Mouse (Mus musculus): ENCODE measurements around the gene Vat1. TPM values are rescaled to one million over a fixed set of nuclear protein-coding genes. Genes with fewer than 3 reads are reported as not detected.

The Vat1 gene
- polyA plus RNA-seq, 1 experiment from 2014 or later, result 202 TPM

DNA sequence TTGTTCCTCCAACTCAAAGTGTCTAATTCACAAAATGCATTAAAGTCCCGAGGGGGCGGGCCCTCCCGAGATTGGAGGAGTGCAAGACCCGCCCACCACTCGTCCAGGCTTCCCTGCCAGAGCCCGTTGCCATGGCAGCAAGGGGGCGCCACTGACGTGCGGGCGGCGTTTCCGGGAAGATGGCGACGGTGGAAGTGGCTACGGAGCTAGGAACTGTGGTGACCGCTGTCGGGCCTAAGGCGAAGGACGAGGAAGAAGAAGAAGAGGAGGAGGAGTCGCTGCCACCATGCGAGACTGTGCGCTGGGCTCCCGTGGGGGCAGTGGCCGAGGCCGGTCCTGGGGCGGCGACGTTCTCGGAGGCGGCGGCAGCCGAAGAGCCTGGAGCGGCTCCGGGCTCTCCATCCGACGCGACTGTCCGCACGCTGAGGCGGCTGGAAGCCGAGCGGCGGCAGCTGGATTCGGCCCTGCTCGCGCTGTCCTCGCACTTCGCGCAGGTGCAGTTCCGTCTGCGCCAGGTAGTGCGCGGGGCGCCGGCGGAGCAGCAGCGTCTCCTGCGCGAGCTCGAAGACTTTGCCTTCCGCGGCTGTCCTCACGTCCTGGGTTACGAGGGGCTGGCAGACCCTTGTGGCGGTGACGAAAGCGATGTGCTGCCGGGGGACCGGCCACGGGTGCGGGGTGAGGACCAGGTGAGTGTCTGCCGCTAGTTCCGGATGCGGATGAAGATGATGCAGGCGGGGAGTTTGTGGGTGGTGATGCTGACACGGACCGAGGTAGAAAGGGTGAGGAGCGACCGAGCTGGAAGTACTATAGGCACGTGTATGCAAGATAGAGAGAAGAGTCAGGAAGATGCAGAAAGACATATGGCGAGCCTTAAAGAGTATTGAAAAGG lies 40.9 kb downstream of the Vat1 start, which contains the start of the genes Rundc1 and Ptges3l:
Gene Rundc1, plus strand, starts transcription at position 161 of the 889 bp plus-strand sequence.
Gene Ptges3l, minus strand, starts transcription at position 409 of the 889 bp plus-strand sequence.
- in situ Hi-C loops (cut with MboI; ENCODE audit: low pct_unique_long_range_greater_than_20kb), result no loop called here
- DNase-seq (ENCODE audit: low read depth, low spot score) (peak; percentile 65), ATAC-seq (peak; percentile 86)
- ChIA-PET CTCF (interaction anchor here (1.0 kb wide), 1 partner anchor 17 kb away, joined by 3 read pairs; the partner anchor contains the start of gene Rpl27), POLR2A (interaction anchor here (1.0 to 1.5 kb wide), 2 partner anchors 9 to 19 kb away, joined by 3 to 6 read pairs; no protein-coding TSS in a partner anchor)
- H3K27me3 ChIP-seq, result no peaks in the 10 kb centered on the region
- no peak for TF ChIP-seq CTCF (IDR thresholded peaks at IDR 0.05)

DNA sequence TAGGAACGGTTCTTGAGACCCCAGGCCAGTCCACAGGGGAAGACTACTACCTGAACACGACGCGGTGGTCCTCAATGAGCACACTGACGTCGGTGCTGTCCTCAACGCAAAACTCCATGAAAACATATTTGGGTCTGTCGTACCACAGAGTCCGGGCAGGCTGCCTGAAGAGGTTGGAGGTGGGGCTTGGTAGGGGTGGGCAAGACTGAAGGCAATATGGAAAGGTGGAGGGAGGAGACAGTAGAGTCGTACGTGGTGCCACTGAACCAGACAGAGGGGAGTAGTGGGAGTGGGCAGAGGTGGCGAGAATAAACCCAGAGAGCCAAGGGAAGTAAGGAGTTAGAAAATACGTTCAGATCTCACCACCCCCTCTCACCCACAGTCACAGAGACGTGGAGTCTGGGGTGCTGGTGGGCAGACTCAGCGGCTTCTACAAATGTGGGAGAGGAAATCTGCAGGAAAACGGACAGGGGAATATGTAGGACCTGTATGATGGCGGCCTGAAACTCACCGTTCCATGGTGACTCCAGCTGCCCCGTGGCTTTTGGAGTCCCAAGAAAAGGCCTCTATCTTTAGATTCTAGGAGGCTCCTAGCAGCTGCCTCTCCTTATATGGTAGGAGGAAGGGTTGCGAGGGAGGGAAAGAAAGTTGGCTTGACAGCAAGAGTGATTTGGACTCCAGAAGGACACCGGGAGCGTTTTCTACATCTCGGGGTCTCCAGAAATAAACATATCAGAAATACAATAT lies 41.8 kb downstream of the Vat1 start, which contains the start of gene Gm27029:
Gene Gm27029, minus strand, starts transcription at position 692 of the 747 bp plus-strand sequence.
- in situ Hi-C loops (cut with MboI; ENCODE audit: low pct_unique_long_range_greater_than_20kb), result no loop called here
- ATAC-seq, result peak; percentile 66
- ChIA-PET POLR2A (interaction anchor here (1.0 to 1.5 kb wide), 2 partner anchors 10 to 20 kb away, joined by 3 to 6 read pairs; no protein-coding TSS in a partner anchor), CTCF (interaction anchor here (1.0 kb wide), 1 partner anchor 18 kb away, joined by 3 read pairs; the partner anchor contains the start of gene Rpl27)
- H3K27me3 ChIP-seq, result no peaks in the 10 kb centered on the region
- TF ChIP-seq CTCF (IDR thresholded peaks at IDR 0.05), result no peak
- no peak for DNase-seq (ENCODE audit: low read depth, low spot score)

- no peaks in the 10 kb centered on the region for H3K27me3 ChIP-seq
- ATAC-seq (no peak), DNase-seq (ENCODE audit: low read depth, low spot score) (no peak)
- no peak for TF ChIP-seq CTCF (IDR thresholded peaks at IDR 0.05)
- ChIA-PET POLR2A (interaction anchor here (1.0 kb wide), 1 partner anchor 8 kb away, joined by 3 read pairs; no protein-coding TSS in a partner anchor), CTCF (interaction anchor here (0.7 to 2.7 kb wide), 3 partner anchors 13 to 22 kb away, joined by 3 to 11 read pairs (median 3); partner anchors contain the start of gene Rpl27)
- in situ Hi-C loops (cut with MboI; ENCODE audit: low pct_unique_long_range_greater_than_20kb), result no loop called here
Observed at GRCm38 (mm10) chr11:101420148-101420547, 45.9 kb downstream of the Vat1 start.

DNA sequence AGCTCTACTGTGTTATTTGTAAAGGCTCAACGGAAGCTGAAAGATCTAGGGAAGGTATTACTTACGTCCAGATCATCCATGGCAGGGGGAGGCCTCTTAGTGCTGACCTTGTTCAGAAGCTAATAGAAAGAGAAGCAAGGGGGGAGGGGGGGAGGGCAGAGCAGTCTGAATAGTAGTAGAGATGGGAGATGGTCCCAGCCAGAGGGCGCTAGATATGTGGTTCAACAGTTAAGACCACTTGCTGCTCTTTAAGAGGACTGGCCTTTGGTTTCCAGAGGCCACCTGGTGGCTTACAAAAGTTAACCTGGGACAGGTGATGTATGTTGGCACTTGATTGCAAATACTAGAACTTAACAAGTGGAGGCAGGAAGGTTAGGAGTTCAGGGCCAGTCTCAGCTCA lies 46.4 kb downstream of the Vat1 start:
- DNase-seq (ENCODE audit: low read depth, low spot score), result no peak
- CTCF ChIA-PET, result interaction anchor here (0.9 to 2.7 kb wide), 3 partner anchors 14 to 47 kb away, joined by 3 to 11 read pairs (median 4); partner anchors contain the start of gene Rpl27
- in situ Hi-C loops (cut with MboI; ENCODE audit: low pct_unique_long_range_greater_than_20kb), result no loop called here
- no peak for TF ChIP-seq CTCF (IDR thresholded peaks at IDR 0.05)
- POLR2A ChIA-PET, result interaction anchor here (1.3 kb wide), 1 partner anchor 22 kb away, joined by 5 read pairs; the partner anchor contains the start of gene Rpl27
- no peak for ATAC-seq
- H3K27me3 ChIP-seq, result no peaks in the 10 kb centered on the region

DNA sequence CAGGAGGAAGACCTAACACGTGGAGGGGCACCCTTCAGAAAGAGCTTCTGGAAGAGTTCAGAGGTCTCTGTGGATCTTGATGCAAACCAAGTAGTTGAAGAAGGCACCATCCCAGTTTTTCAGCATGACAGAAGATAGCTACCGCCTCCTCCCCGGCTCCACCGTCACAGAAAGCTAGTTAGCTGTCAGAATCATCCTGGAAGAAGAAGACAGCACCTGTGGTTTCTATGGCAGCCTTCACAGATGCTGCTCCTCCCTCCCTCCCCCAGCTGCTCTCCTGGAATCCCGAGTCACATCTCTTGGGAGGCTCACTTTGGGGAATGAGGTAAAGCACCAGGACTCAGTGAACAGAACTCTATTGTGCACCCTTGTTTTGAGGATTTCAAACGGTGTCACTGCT lies 47.0 kb downstream of the Vat1 start:
- no peaks in the 10 kb centered on the region for H3K27me3 ChIP-seq
- ChIA-PET CTCF (interaction anchor here (0.9 to 2.7 kb wide), 3 partner anchors 23 to 101 kb away, joined by 4 to 11 read pairs (median 4); partner anchors contain the start of gene Rpl27), POLR2A (interaction anchor here (1.3 kb wide), 1 partner anchor 23 kb away, joined by 5 read pairs; the partner anchor contains the start of gene Rpl27)
- no peak for DNase-seq (ENCODE audit: low read depth, low spot score)
- ATAC-seq, result no peak
- in situ Hi-C loops (cut with MboI; ENCODE audit: low pct_unique_long_range_greater_than_20kb), result no loop called here
- no peak for TF ChIP-seq CTCF (IDR thresholded peaks at IDR 0.05)

- in situ Hi-C loops (cut with MboI; ENCODE audit: low pct_unique_long_range_greater_than_20kb), result no loop called here
- CTCF ChIA-PET, result interaction anchor here (0.6 to 1.8 kb wide), 3 partner anchors 11 to 187 kb away, joined by 3 to 8 read pairs (median 3); partner anchors contain the start of gene Rpl27
- no peak for TF ChIP-seq CTCF (IDR thresholded peaks at IDR 0.05)
- ATAC-seq (peak; percentile 63), DNase-seq (ENCODE audit: low read depth, low spot score) (no peak)
- H3K27me3 ChIP-seq, result no peaks in the 10 kb centered on the region
- POLR2A ChIA-PET, result interaction anchor here (0.7 to 1.4 kb wide), 2 partner anchors 26 to 50 kb away, joined by 3 to 12 read pairs; partner anchors contain the start of gene Rpl27
Observed at GRCm38 (mm10) chr11:101417101-101417855, 48.8 kb downstream of the Vat1 start, which contains the start of gene Aarsd1. Gene Aarsd1, minus strand, starts transcription at chr11:101417615.

DNA sequence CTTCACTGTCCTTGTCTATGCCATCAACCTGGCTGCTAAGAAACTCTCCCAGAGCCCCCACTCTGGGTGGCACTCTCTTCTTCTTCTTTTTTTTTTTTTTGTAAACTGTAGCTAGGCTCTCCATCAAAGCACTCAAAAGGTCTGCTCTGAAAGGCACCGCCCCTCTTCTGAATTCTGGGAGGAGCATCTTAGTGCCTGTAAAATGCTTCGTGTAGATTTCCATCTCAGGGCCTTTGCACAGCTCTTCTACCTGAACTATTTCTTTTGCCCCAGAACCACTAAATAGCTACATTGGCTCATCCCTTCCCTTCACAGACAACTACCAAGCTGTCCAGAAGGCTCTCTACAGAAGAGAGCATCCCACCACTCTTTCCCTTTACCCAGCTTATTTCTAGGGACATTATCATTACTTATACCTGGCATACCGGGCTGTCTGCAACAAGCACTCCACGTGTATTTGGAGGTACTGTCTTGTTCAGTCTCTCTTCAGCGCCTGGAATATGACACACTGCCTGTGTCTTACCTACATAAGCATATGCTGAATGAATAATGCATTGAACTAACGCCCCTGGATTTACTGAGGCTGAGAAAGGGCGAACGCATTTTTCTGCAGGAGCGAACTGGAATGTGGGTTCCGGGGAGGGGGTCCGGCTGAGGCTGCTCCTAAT lies 49.5 kb downstream of the Vat1 start:
- ATAC-seq (peak; percentile 9), DNase-seq (ENCODE audit: low read depth, low spot score) (no peak)
- no peaks in the 10 kb centered on the region for H3K27me3 ChIP-seq
- ChIA-PET CTCF (interaction anchor here (0.6 to 1.8 kb wide), 5 partner anchors 12 to 187 kb away, joined by 3 to 8 read pairs (median 3); partner anchors contain the start of gene Rpl27), POLR2A (interaction anchor here (0.6 to 1.4 kb wide), 2 partner anchors 27 to 76 kb away, joined by 3 to 12 read pairs; partner anchors contain the start of gene Rpl27)
- in situ Hi-C loops (cut with MboI; ENCODE audit: low pct_unique_long_range_greater_than_20kb), result no loop called here
- TF ChIP-seq CTCF (IDR thresholded peaks at IDR 0.05), result no peak

DNA sequence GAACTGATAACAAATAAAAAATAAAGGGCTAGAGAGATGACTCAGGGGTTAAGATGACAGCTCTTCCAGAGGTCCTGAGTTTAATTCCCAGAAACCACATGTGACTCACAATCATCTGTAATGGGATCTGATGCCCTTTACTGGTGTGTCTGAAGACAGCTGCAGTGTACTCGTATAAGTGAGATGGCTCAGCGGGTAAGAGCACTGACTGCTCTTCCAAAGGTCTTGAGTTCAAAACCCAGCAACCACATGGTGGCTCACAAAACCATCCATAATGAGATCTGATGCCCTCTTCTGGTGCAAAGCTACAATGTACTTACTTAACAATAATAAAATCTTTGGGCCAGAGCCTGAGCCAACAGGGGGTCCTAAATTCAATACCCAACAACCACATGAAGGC lies 50.7 kb downstream of the Vat1 start:
- DNase-seq (ENCODE audit: low read depth, low spot score) (no peak), ATAC-seq (no peak)
- H3K27me3 ChIP-seq, result no peaks in the 10 kb centered on the region
- no peak for TF ChIP-seq CTCF (IDR thresholded peaks at IDR 0.05)
- in situ Hi-C loops (cut with MboI; ENCODE audit: low pct_unique_long_range_greater_than_20kb), result no loop called here
- ChIA-PET POLR2A (no interaction called here), CTCF (no interaction called here)

Other genes with a start within 250 kb of the Vat1 start
- 52.0 TPM for gene Ezh1, start 239.8 kb downstream of the Vat1 start, polyA plus RNA-seq (2021)
- 27.3 TPM for gene Ramp2, start 220.2 kb downstream of the Vat1 start, polyA plus RNA-seq (2021)
- gene Vps25, start 212.5 kb downstream of the Vat1 start, polyA plus RNA-seq (2021), result 104 TPM
- gene Wnk4, start 205.7 kb downstream of the Vat1 start, polyA plus RNA-seq (2021), result 53.9 TPM
- gene Cntd1, start 187.2 kb downstream of the Vat1 start, polyA plus RNA-seq (2021), result 1.0 TPM
- 118 TPM for gene Coa3, start 187.1 kb downstream of the Vat1 start, polyA plus RNA-seq (2021)
- 203 TPM for gene Becn1, start 163.9 kb downstream of the Vat1 start, polyA plus RNA-seq (2021)
- 101 TPM for gene Psme3, start 150.0 kb downstream of the Vat1 start, polyA plus RNA-seq (2021)
- 2.3 TPM for gene Aoc2, start 141.2 kb downstream of the Vat1 start, polyA plus RNA-seq (2021)
- gene Aoc3, start 135.6 kb downstream of the Vat1 start, polyA plus RNA-seq (2021), result 0.04 TPM
- gene G6pc, start 98.7 kb downstream of the Vat1 start, polyA plus RNA-seq (2021), result not detected
- 47.2 TPM for gene Aarsd1, start 48.6 kb downstream of the Vat1 start, polyA plus RNA-seq (2021)
- gene Gm27029, start 41.4 kb downstream of the Vat1 start, polyA plus RNA-seq (2021), result 7.6 TPM
- 26.1 TPM for gene Rundc1, start 41.1 kb downstream of the Vat1 start, polyA plus RNA-seq (2021)
- 28.1 TPM for gene Ptges3l, start 40.9 kb downstream of the Vat1 start, polyA plus RNA-seq (2021)
- gene Rpl27, start 23.9 kb downstream of the Vat1 start, polyA plus RNA-seq (2021), result 391 TPM
- gene Ifi35, start 17.8 kb downstream of the Vat1 start, polyA plus RNA-seq (2021), result 39.5 TPM
- gene Rnd2, start 1.2 kb downstream of the Vat1 start, polyA plus RNA-seq (2021), result 22.6 TPM
- 9.4 TPM for gene Brca1, start 85.7 kb upstream of the Vat1 start, polyA plus RNA-seq (2021)
- gene Nbr1, start 85.9 kb upstream of the Vat1 start, polyA plus RNA-seq (2021), result 120 TPM
- 12.5 TPM for gene Tmem106a, start 116.0 kb upstream of the Vat1 start, polyA plus RNA-seq (2021)
- not detected for gene Gm11634, start 133.0 kb upstream of the Vat1 start, polyA plus RNA-seq (2021)
- gene Rdm1, start 161.0 kb upstream of the Vat1 start, polyA plus RNA-seq (2021), result 18.0 TPM
- gene Arl4d, start 199.3 kb upstream of the Vat1 start, polyA plus RNA-seq (2021), result 9.7 TPM

All from Patski (cell line).